Comparison of ENCODE assay signal across 8 mouse cellular contexts in the genomic region with DNA sequence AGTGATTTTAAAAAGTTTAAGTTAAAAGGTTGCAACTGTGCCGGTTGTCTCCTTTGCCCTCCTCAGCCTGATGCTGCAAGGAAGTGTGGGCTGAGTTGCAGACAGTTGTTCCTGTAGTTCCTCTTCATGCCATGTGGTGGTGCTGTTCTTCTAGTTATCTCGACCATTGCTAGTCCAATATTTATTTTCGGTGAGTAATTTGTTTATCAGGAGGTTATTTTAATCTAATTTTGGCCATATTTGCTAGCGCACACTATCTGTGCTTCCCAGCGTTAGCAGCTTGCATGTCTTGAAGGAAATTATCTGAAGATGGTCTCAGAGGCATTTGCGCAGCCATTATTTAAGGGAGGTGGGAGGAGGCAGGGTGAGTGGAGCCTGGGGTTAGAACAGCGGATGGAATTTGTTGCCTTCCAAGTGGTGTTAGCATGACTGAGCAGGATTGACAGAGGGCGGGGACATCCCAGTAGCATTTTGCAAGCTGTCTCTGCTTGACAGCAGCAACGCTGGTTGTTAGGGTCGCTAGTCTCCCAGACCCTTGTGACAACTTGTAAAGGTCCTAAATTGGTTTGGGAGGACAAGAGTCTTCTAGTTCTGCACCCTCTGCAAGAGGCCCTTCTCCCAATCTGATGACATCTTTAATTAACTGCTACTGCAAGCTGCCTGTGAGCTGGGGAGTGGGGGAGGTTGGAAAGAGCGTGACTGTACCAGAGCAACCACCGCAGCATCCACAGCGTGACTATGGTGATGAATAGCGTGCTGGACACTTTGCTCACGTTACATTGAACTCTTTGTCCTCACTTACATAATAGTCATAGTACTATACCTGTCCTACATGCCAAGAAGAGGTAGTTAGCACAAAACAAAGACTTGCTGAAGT.
DNase-seq lines count a peak whose midpoint lies in the region; ATAC-seq and TF ChIP-seq lines count a peak whose summit lies in the region.

No protein-coding gene starts in this region.

- ATAC-seq in frontal cortex, adult (ENCODE audit: low TSS enrichment), result peak; percentile 74
- peak; percentile 96 for ATAC-seq in hindbrain, embryonic 12.5 days (ENCODE audit: low FRiP score)
- ATAC-seq in lung, embryonic 15.5 days (ENCODE audit: borderline replicate concordance, extremely low read depth, low FRiP score, low TSS enrichment), result peak; percentile 78

- H3K27ac ChIP-seq in cerebellum, adult 2 months (ENCODE audit: insufficient read depth, low read length), result no peak overlapping the region
- H3K27ac ChIP-seq in hindbrain, embryonic 12.5 days, result peak overlapping the region; percentile 68
- no peak overlapping the region for H3K27ac ChIP-seq in lung, embryonic 15.5 days

- no peaks in the 10 kb centered on the region for H3K4me1 ChIP-seq in cerebellum, adult 2 months (ENCODE audit: control insufficient read depth, insufficient read depth, low read length)
- H3K4me1 ChIP-seq in hindbrain, embryonic 12.5 days, result peaks cover 13% of the 10 kb centered on the region
- peaks cover 13% of the 10 kb centered on the region; the same call in 1 of the 2 replicates for H3K4me1 ChIP-seq in lung, embryonic 15.5 days

- H3K4me3 ChIP-seq in cerebellum, adult 2 months (replicated peaks; ENCODE audit: insufficient read depth, low read depth, low read length), result peak overlapping the region; percentile 51
- H3K4me3 ChIP-seq in hindbrain, embryonic 12.5 days, result peak overlapping the region; percentile 31
- peak overlapping the region; percentile 25 for H3K4me3 ChIP-seq in lung, embryonic 15.5 days

- peak; percentile 65 for TF ChIP-seq CTCF in cerebellum, adult 2 months (IDR thresholded peaks at IDR 0.05; ENCODE audit: borderline replicate concordance, insufficient read depth, low read depth, low read length)

- no peaks in the 10 kb centered on the region for H3K27me3 ChIP-seq in cerebellum, adult 2 months (ENCODE audit: control insufficient read depth, insufficient read depth, low read length)
- H3K27me3 ChIP-seq in hindbrain, embryonic 12.5 days, result 0 out of 2 replicates have a peak, but pooled peaks cover 4% of the 10 kb centered on the region
- no peaks in the 10 kb centered on the region for H3K27me3 ChIP-seq in lung, embryonic 15.5 days

- H3K36me3 ChIP-seq in hindbrain, embryonic 12.5 days, result no peaks in the 10 kb centered on the region
- no peaks in the 10 kb centered on the region for H3K36me3 ChIP-seq in lung, embryonic 15.5 days

- 9% methylated on average over 15 of the region's 15 CpGs for WGBS in cerebellum, adult 2 months
- 8% methylated on average over 15 of the region's 15 CpGs for WGBS in hindbrain, embryonic 12.5 days
- WGBS in lung, embryonic 15.5 days, result 10% methylated on average over 15 of the region's 15 CpGs

- no peak for TF ChIP-seq POLR2A in cerebellum, adult 2 months (IDR thresholded peaks at IDR 0.05; ENCODE audit: borderline replicate concordance, insufficient read depth, low read length)

- DNase-seq in Muller cell, postnatal 12 days (ENCODE audit: inconsistent ontology term), result peak; percentile 76
- DNase-seq in cerebellum, adult 2 months, result peak; percentile 60 to 61
- peak; percentile 74 for DNase-seq in layer of hippocampus, adult 9-11 months
- peak; percentile 15 for DNase-seq in ovary, postnatal 36 days (ENCODE audit: low spot score)
- DNase-seq in urinary bladder, postnatal 36 days (ENCODE audit: low spot score in 2 of 2), result peak; percentile 60 to 61

- peak overlapping the region; percentile 53 for H3K4me2 ChIP-seq in hindbrain, embryonic 12.5 days (replicated peaks)
- H3K4me2 ChIP-seq in lung, embryonic 15.5 days, result peak overlapping the region; percentile 54

- H3K9ac ChIP-seq in hindbrain, embryonic 12.5 days, result peak overlapping the region; percentile 50
- no peak overlapping the region for H3K9ac ChIP-seq in lung, embryonic 15.5 days

- no peaks in the 10 kb centered on the region for H3K9me3 ChIP-seq in hindbrain, embryonic 12.5 days (replicated peaks)
- no peaks in the 10 kb centered on the region for H3K9me3 ChIP-seq in lung, embryonic 15.5 days

Comparison
In these comparisons a context has a peak if more than half of its experiments do, and no peak if none do; other contexts are left out.
1. DNase-seq: peak in every context shown above with its lines; median percentile 76 in Muller cell, postnatal 12 days; 74 in layer of hippocampus, adult 9-11 months; 60 in cerebellum, adult 2 months; 60 in urinary bladder, postnatal 36 days; 15 in ovary, postnatal 36 days.